Mouse (Mus musculus) cerebellum, postnatal 14 days (tissue): ENCODE results near the gene Pfkfb2.

ENCODE experiments used
- DNase-seq, 2 experiments: peaks; one replicate each; pipeline ENCODE4 v3.0.0; 2021; ENCODE audit warnings: mixed read lengths in 2 of 2

Pfkfb2 gene

DNA sequence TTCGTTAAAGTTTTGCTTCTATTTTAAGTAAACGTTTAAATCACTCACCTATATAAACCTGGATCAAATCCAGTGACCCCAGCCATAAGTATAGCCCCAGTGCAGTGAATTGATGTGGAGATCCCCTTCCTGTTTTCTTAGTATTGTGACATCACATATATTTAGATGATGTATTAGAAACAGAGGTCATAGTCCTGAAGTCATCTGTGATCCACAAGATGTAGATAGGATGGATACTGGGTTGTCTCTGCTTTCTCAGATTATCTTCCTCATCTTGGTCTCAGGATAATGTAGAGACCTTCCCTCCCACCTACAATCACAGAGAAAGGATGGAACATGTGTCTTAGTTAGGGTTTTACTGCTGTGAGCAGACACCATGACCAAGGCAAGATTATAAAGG, at the start of gene Pfkfb2:
Gene Pfkfb2, minus strand, starts transcription at position 101 of the 400 bp plus-strand sequence.
- no peak for DNase-seq

DNA sequence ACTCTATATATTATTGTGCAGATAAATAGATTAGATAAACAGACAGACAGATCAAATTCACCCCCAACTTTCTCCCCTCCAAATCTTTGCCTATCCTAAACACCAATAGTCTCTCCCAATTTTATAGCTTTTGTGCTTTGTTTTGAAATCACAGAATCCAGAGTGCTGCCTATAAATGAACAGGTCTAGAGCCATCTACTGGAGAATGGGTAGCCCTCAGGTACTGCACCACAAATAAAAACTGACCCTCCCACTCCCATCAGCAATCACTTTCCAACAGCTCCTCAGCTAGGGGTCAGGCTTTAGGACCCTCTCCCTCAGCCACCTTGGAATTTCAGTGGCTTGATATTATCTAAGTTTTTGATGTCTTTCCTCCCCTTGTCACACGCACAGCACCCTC, 47.6 kb upstream of the Pfkfb2 start:
- DNase-seq: no peak

DNA sequence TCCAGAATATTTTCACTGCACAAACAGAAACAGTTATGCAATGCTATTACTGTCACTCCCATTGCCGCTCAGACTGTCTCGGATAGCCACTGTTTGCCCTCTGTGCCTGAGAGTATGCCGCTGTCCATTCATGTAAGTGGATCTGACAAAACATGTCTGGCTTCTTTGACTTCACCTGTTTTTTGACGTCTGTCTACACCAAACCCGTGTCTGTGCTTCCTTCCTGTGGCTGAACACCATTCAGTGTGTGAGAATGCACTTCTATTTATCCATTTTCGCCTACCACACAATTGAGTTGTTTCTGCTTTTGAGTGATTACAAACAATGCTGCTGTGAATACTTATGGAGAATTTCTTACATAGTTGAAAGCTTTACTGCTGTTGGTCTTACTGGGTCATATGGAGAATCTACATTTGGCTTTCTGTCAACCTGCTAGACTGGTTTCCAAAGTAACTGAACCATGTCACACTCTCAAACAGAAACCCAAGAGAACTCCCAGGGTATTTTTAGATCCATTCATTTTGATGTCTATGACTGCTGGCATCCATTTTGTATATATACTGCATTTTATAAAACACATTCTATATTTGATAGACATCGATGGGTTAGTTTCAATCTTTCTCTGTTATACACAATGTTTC, 46.8 kb upstream of the Pfkfb2 start:
- no peak for DNase-seq

DNA sequence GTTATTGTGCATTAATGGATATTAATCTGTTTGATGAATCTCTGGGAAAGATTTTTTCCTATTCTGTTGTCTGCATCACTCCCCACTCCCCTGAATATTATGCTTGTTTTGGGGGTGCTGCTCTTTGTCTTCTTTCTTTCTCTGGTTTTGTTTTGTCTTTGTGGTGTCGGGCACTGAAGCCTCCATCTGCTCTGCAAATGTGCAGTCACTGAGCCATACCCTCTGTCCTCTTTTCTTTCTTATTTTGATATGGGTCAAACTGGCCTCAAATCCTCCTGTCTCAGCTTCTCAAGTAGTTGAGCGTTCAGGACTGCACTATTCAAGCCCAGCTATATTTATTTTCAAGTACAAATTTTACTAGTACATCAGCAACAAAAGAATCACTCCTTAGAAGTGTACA, 46.2 kb upstream of the Pfkfb2 start:
- DNase-seq: no peak

DNA sequence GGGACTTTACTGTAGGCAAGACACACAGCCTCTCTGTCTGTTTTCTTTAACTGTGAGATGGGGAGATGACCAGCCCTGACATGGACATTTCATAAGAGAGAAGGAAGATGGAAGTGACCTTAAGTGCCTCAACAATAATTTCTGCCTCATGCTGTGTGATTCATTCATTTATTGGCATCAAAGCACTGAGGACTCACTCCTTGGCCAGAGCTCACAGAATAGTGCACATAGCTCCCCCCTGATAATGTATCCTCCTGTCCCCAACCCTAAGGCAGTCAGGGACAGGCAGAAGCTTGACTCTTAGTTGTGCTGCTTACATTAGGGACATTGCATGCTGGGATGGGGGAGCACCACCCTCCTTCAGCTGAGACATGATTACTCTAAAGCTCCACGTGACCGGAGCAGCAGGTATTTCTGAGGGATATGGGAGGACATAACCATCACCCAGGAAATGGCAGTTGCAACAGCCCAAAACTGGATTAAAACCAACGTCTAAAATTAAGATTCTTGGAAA, 42.0 kb upstream of the Pfkfb2 start:
- DNase-seq: no peak

DNA sequence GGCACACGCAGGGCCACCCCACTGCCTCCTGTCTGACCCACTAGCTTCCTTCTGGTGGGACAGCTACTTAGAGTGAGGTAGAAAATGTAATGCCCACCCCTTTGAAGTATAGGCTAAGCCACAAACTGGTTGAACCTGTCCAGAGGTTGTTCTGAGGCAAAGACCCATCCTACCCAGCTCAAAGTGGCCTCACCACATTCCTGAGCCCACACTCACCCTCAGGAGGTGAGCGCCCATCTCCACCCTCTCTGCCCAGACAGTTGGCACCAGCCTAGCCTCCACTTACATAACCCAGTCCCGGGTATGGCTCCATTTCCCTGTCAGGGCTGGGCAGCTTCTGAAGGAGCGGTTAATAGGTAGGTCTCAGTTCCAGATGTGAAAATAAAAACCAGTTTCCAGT, 41.4 kb upstream of the Pfkfb2 start:
- DNase-seq: no peak

DNA sequence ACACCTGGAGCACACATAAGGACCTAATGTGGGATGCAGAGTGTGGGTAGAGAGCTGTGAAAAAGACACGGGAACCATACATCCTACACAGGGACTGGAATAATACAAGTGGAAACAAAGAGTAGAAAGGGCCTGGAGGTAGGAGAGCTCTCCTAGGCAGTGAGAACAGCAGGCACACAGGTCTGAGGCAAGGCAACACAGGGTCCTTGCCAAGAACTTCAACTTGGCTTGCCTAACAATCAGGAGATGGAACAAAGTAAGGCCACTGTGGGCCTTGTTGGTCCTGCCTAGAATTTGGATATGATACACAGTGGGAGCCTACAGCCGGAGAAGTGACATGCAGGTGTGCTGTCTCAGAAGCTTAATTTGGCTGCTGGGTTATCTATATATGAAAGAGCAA, 40.9 kb upstream of the Pfkfb2 start:
- no peak for DNase-seq

DNA sequence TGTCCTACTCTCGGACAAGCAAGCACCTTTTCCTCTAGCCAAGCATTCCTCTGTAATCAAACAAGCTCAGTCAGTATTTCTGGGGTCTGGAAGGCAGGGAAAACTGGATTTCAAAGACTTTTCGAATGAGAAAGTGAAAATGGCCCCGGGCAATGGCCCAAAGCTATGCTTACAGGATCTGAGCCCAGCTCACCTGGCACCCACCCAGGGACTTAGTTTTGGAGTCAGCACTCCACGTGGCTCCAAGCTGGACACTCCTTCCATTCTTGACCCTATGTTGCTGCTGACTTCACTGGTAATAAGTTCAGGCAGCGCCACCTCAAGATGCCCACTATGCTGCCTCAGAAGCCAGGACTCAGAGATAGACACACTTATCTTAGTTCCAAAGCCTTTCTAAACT, 38.0 kb upstream of the Pfkfb2 start:
- DNase-seq: peak in 1 of 2 experiments; percentile 30

DNA sequence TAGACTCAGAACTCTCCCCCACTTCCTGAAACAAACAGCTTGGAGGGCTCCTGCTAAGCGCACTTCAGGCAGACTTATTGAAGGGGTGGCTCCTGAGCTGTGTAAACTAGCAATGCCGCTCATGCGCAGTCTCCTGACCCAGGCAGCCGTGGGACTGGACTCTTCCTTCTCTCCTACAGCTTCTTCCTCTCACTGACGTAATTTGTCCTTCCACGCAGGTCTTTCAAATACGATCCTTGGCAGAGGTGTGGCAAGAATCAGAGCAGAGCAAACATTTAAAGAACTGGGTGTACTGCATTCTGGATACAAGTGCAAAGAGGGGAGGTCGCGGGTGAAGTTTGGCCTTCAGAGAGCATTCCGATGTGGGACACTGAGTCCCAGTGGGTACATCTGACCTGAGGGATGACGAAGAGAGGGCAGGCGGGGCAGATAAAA, 35.0 kb upstream of the Pfkfb2 start:
- DNase-seq: no peak

DNA sequence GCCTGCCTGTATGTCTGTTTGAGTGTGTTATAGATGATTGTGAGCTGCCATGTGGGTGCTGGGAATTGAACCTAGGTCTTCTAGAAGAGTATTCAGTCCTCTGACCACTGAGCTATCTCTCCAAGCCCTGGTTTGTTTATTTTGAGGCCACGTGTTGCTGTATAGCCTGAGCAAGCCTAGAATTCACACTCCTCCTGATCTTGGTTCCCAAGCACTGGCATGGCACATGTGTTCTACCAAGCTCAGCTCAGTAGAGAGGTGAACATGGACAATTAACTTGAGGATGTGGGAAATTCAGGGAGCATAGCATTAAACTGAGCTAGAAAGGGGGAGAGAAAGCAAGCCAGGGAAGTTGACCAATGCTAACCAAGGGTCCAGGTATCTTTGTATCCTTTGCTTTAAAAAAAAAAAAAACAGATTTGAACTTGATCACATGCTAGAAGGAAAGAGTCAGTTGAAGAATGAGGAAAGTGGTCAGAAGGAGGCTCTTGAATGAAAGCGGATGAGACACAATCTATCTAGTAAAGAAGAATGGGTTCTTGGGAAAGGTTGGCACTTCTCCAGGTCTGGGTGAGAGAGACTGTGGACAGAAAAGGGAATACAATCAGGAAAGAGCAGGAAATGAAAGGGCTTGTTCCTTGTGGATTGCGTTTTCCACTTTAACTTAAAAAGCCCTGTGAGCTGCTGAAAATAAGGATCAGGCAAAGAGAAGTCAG, 33.1 kb upstream of the Pfkfb2 start:
- no peak for DNase-seq

DNA sequence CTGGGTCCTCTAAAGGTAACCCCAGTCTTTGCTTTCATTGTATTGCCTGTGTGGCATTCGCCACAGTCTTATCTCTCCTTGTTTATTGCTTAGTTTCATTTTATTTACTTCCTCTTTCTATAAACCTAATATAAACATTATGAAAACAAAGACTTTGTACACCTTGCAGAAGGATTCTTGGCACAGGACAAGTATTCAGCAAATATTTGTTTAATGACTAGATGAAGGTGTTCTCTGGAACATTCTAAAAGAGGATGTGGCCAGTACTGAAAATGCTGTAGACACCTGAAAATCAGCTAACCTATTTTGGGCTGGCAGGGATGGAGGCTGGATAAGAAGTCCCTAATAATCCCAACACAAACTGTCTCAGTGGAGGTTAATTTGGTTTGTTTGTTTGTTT, 32.5 kb upstream of the Pfkfb2 start:
- DNase-seq: no peak

DNA sequence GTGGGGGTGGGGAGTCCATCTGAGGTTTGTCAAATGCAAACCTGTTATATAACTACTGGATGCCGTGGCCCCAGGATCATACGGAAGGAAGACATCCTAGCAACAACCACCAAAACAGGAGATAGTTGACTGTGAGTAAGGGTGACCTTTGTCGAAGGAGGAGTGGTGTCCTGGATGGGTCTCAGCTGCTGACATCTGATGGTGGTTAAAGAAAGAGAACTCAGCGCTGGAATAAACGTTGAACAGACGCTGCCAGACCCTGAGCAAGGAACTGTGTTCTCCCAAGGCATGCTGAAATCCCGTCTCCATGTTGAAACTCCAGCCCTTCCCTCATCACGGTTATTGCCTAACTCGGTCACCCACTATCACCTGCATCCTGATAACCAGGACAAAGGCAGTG, 30.6 kb upstream of the Pfkfb2 start:
- no peak for DNase-seq

DNA sequence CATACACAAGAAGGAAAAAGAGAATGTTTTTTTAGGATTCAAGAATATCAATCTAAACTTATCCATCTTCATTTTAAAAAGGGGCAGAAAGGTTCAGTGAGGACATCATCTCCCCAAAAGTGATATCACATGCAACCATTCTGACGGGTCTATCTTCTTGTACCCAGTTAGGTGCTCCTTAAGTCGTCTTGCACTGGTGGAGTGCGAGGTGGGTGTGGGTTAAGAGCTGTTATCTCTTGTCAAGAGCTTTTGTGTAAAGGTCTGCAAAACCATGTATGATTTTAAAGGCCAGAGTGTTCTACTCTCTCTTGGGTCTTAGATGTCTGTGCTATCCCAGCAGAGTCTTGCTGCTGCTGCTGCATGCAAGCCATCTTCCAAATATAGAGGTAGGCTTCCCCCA, 17.8 kb upstream of the Pfkfb2 start:
- no peak for DNase-seq

DNA sequence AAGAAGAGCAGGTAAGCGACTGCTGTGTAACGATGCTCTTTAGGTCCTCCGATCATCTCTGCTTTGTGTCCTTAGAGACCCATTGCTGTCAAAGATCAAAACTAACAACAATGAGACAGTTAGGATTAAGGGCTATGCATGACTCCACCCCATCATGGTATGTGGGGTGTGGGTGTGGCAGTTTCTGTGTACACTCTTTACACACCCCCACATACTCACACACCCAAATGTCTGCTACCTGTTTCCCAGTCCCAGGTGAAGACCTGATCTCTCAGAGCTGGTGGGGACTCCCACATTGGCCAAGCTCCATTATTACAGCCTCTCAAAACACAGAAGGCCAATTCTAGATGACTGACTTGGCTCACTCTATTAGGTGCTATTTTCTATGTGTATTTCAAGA, 16.5 kb upstream of the Pfkfb2 start:
- no peak for DNase-seq

DNA sequence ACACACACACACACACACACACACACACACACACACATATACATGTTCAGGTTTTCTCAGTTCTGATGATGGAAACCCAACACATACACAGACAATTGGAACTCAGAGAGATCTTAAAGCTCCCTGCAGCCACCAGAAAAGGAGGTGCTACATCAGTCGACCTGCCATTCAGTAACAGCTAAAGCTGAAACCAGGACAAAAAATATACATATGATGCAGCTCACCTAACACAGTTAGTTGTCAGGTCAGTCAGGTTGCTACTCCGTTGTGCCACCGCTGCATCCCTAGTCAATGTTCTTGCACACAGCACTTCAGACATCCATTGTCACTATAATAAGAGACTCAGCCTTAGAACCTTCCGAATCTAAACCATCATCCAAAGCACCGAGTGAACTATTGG, 15.9 kb upstream of the Pfkfb2 start:
- DNase-seq: no peak

DNA sequence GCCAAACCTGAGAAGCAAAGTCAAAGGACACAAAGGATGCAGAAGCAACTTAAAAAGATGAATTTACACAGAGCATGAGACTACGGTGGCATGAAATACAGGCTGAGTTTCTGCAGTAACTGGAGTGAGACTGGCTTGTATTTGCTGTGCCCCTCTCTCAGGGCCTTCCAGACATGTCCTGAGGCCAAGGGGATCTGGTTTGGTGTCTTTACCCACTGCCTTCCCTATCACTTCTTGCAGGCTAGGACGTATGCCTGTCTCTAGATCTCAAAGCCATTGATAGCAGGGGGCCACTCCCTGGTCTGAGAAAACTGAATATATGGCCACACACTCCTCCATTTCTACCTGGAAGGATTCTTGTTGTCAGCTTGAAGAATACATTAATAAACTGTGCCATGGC, 15.2 kb upstream of the Pfkfb2 start:
- no peak for DNase-seq

DNA sequence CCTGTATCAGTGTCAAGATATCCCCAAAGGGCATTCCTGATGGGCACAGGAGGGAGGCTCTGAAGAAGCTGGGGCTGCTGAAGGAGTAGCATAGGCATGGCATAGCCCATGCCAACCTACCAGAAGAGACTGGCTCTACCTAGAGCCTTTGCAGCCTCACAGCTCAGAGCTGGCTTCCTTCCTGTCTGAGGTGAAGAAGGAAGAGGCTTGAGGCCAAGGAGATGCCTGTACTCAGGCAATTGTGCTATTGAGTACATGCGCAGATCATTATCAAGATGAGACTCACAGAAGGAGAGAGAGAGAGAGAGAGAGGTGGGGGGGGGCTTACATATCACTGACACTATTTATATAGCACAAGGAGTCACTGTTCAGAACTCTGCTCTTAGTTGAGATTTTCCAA, 14.7 kb upstream of the Pfkfb2 start:
- DNase-seq: no peak

DNA sequence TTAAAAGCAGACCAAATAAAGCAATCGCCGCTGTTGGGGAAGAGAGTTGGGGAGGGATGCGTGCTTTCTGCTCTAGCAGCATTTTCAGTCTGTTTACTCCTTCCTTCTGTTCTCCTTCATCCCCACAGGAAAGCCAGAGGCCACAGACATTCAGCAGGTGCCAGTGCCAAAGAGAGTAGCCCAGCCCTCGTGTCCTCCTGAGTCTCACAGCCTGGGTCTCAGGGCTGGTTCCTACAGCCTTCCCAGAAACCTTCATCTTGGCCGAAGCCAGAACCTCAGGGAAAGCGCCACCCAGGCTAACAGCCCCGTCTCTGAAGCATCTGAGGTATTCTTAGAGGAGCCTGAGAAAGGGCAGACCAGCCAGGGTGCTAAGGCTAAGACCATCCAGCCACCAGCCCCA, 13.1 kb upstream of the Pfkfb2 start:
- DNase-seq: no peak

DNA sequence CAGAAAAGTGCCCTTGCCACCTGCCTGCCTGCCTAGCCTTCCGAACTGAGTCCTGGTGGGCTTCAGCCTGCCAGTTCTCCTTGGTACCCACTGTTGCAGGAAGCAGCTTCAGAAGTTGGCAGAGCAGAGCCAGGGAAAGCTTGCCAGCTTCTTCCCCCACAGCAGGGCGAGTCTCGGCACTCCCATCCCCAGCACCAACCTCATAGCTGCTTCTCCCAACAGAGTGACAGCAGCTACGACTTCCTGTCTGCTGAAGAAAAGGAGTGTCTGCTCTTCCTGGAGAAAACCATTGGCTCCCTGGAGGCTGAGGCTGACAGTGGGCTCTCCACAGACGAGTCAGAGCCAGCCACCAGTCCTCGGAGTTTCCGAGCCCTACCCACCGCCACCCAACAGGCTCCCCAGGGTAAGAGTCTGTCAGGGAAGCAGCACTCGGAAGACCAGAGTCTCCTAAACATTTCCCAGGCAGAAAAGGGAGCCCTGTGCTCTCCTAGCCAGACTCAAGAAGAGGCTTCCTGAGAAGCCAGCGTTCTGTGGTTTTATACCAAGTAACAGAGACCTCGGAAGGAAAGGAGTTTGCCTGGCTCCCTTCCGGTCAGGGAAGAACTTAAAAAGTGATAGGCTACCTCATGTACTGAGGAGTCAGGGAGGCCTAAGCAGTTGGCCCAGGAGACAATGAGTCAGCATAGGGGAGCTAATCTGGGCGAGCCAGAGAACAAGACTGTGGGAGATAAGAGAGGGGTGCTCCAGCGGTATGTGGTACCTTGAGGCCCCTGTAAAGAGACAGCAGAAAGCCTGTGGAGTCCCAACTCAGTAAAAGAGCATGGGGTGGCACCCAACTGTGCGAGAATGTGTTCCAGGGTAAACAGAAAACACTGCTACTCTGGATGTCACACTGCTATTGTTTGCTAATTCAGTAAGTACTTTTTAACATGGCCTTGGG, 12.0 kb upstream of the Pfkfb2 start:
- peak; percentile 55 to 65 for DNase-seq

DNA sequence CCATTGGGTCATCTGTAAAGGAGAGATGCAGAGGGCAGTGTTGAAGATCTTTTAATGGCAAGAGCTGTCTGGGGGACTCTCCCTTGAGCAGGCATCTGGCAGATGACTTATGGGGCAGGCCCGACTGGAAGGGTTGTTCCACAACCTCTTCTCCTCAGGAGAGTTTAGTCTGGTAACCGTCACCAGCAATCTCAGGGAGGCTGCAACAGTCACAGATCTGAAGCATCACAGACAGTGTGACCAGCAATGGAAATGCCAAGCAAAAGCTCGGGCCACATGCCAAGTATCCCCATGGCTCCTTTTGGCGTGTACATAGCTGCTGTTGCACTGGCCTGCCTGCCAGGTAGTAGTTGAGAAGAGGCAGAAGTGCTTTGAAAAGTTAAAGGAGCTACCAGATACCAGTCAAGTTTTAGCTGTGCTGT, 11.2 kb upstream of the Pfkfb2 start:
- peak; percentile 91 to 94 for DNase-seq

DNA sequence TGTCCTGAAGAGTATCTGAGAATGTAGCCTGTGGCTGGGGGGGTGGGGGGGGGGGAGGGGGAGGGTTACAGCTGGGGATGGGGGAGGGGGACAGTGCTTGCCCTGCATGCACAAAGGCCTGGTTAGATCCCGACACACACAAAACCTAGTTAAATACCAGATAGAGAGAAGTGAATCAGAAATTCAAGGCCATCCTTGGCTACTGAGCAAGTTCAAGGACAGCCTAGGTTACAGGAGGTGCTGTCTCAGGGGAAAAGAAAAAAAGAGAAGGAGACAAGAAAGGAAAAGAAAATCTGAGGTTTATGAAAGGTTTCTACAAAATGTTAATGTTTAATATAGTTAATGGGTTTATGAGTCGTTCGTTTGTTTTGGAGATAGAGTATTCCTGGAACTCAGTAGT, 10.6 kb upstream of the Pfkfb2 start:
- DNase-seq: no peak

DNA sequence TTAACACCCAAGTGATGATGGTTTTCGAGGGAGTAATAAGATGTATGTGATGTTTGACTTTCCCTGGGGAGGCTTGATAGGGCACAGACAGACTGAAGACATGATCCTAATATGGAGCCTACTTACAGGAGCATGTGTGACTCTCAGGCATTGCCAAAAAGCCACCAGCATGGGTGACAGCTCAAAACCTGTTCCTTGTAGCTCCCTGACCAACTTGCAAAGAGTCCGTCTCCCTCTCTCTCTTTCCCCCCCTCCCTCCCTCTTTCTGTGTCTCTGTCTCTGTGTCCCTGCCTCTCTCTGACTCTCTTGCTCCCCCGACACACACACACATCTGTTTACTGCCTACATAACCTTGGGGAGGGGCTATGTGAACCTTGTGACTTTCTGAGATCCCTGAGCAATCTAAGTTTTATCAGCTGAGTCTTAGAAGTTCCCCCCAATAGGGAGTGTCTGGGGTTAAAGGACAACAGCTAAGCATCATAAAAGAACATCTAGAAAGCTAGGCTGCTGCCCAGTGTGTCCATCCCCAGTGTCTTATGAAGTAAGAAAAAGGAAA, 9.6 kb upstream of the Pfkfb2 start:
- DNase-seq: no peak

DNA sequence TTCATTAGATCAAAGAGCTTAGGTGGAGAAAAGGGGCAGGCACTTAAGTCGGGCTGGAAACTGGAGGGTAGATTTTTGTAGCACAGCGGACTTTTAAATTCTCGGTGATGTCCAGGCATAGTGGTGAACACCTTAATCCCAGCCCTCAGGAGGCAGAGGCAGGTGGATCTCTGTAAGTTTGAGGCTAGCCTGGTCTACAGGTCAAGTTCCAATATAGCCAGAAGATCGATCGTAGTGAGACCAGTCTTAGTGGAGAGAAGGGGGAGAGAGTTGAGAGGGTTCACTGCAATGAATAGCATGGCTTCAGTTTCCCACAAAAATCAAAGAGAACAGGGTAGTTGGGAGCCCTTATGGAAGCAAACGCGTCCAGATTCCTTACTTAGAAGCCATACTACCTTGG, 8.9 kb upstream of the Pfkfb2 start:
- no peak for DNase-seq
